Mouse (Mus musculus): Measurements from ENCODE around the gene Slc43a2. TPM values are rescaled to one million over a fixed set of nuclear protein-coding genes. Genes with fewer than 3 reads are reported as not detected.
A peak's percentile ranks its signal among the peaks of the same experiment; 100 is the strongest.

Gene Slc43a2
- polyA plus RNA-seq, 1 experiment = 57.4 TPM

DNA sequence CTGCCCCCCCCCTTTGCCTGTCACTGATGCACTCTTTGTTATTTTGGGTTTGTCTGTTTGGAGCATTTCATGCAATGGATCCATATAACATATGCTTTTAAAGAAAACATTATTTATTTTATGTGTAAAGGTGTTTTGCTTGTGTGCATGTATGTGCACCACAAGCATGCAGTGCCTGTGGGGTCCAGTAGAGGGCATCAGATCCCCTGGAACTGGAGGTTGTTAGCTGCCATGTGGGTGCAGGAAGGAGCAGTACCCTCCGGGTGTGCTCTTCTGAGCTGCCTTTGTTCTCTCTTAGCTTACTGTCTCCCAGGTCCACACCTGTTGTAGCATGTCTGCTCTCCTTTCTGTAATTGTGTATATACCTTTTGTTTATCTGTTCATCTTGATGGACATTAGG lies 26.6 kb downstream of the Slc43a2 start:
- Histone ChIP-seq H3K27me3 (ENCODE audit: control insufficient read depth, insufficient read depth, low read length) (no peaks in the 10 kb centered on the region), H3K27ac (ENCODE audit: insufficient read depth, low read length) (no peak overlapping the region), H3K4me1 (ENCODE audit: control insufficient read depth, insufficient read depth, low read length) (peaks cover 20% of the 10 kb centered on the region), H3K4me3 (replicated peaks; ENCODE audit: insufficient read depth, low read depth, low read length) (no peak overlapping the region)
- 93% methylated on average over 1 of the region's 1 CpGs for WGBS
- DNase-seq = peak in 1 of 2 experiments; percentile 23
- TF ChIP-seq CTCF (IDR thresholded peaks at IDR 0.05; ENCODE audit: borderline replicate concordance, insufficient read depth, low read depth, low read length) (peak; percentile 46; the same call in 1 of the 2 replicates), POLR2A (IDR thresholded peaks at IDR 0.05; ENCODE audit: borderline replicate concordance, insufficient read depth, low read length) (no peak)

DNA sequence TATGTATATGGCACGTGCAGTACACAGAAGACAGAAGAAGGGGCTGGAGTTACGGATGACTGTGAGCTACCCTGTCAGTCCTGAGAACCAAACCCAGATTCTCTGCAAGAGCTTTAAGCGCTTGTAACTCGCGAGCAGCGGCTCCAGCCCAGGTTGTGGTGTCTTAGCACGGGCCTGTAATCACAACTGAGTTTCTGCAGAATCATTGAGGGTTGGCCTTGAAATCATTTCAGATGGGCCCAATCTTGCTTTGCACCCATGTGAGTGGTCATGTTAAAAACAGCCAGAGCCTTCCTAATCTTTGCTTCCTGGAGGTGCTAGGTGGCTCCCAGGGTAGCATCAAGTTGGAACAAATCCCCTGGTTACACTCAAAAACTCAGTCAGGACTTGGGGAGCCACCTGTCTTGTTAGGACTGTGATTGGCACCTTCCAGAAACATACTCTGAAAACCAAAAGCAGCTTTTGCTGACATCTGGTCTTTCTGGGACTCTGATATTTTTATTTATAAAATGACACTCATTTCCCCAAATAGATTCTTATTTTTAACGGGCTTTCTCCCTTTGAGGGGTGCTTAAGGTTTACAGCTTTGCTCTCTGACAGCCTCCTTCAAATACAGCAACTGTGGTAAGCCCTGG lies 28.5 kb downstream of the Slc43a2 start:
- H3K4me1 ChIP-seq (ENCODE audit: control insufficient read depth, insufficient read depth, low read length) = peaks cover 34% of the 10 kb centered on the region
- 83% methylated on average over 8 of the region's 8 CpGs for WGBS
- no peaks in the 10 kb centered on the region for H3K27me3 ChIP-seq (ENCODE audit: control insufficient read depth, insufficient read depth, low read length)
- H3K4me3 ChIP-seq (replicated peaks; ENCODE audit: insufficient read depth, low read depth, low read length) = no peak overlapping the region
- no peak overlapping the region for H3K27ac ChIP-seq (ENCODE audit: insufficient read depth, low read length)
- TF ChIP-seq POLR2A (IDR thresholded peaks at IDR 0.05; ENCODE audit: borderline replicate concordance, insufficient read depth, low read length) (no peak), CTCF (IDR thresholded peaks at IDR 0.05; ENCODE audit: borderline replicate concordance, insufficient read depth, low read depth, low read length) (no peak)
- DNase-seq = peak in 1 of 2 experiments; percentile 8

- no peak for TF ChIP-seq POLR2A (IDR thresholded peaks at IDR 0.05; ENCODE audit: borderline replicate concordance, insufficient read depth, low read length)
- no peak for TF ChIP-seq CTCF (IDR thresholded peaks at IDR 0.05; ENCODE audit: borderline replicate concordance, insufficient read depth, low read depth, low read length)
- Histone ChIP-seq H3K27ac (ENCODE audit: insufficient read depth, low read length) (no peak overlapping the region), H3K4me3 (replicated peaks; ENCODE audit: insufficient read depth, low read depth, low read length) (no peak overlapping the region), H3K27me3 (ENCODE audit: control insufficient read depth, insufficient read depth, low read length) (no peaks in the 10 kb centered on the region), H3K4me1 (ENCODE audit: control insufficient read depth, insufficient read depth, low read length) (peaks cover 40% of the 10 kb centered on the region)
- WGBS = 81% methylated on average over 14 of the region's 14 CpGs
- DNase-seq = peak in 1 of 2 experiments; percentile 11
Observed at GRCm38 (mm10) chr11:75560530-75561409, 29.3 kb downstream of the Slc43a2 start.

DNA sequence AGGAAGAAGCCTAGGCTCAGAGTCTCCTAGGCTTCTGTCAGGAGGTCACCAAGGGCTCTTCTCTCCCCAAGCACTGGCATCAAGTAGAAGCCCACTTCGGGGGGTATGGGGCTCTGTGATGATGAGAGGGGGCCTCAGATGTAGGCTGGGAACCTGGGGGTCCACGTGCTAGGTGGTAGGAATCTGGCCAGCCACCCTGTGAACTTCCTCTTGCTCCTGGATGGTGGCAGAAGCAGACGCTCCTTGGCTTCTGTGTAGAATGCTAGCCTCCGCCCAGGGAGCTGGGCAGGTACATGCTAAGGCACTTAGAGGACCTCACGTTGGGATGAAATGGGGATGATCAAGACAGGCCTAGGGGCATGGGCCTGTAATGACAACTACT lies 29.9 kb downstream of the Slc43a2 start:
- WGBS = 76% methylated on average over 5 of the region's 5 CpGs
- Histone ChIP-seq H3K4me1 (ENCODE audit: control insufficient read depth, insufficient read depth, low read length) (peaks cover 46% of the 10 kb centered on the region), H3K27me3 (ENCODE audit: control insufficient read depth, insufficient read depth, low read length) (no peaks in the 10 kb centered on the region), H3K27ac (ENCODE audit: insufficient read depth, low read length) (no peak overlapping the region), H3K4me3 (replicated peaks; ENCODE audit: insufficient read depth, low read depth, low read length) (no peak overlapping the region)
- no peak for DNase-seq
- no peak for TF ChIP-seq CTCF (IDR thresholded peaks at IDR 0.05; ENCODE audit: borderline replicate concordance, insufficient read depth, low read depth, low read length)
- TF ChIP-seq POLR2A (IDR thresholded peaks at IDR 0.05; ENCODE audit: borderline replicate concordance, insufficient read depth, low read length) = no peak

- WGBS = 9% methylated on average over 8 of the region's 8 CpGs
- TF ChIP-seq POLR2A (IDR thresholded peaks at IDR 0.05; ENCODE audit: borderline replicate concordance, insufficient read depth, low read length) = no peak
- no peak; the same call in 1 of the 2 replicates for TF ChIP-seq CTCF (IDR thresholded peaks at IDR 0.05; ENCODE audit: borderline replicate concordance, insufficient read depth, low read depth, low read length)
- Histone ChIP-seq H3K4me3 (replicated peaks; ENCODE audit: insufficient read depth, low read depth, low read length) (no peak overlapping the region), H3K4me1 (ENCODE audit: control insufficient read depth, insufficient read depth, low read length) (peaks cover 59% of the 10 kb centered on the region), H3K27ac (ENCODE audit: insufficient read depth, low read length) (peak overlapping the region; percentile 19), H3K27me3 (ENCODE audit: control insufficient read depth, insufficient read depth, low read length) (no peaks in the 10 kb centered on the region)
- DNase-seq = peak; percentile 82 to 85
Observed at GRCm38 (mm10) chr11:75562840-75563239, 31.3 kb downstream of the Slc43a2 start.

- H3K27me3 ChIP-seq (ENCODE audit: control insufficient read depth, insufficient read depth, low read length) = no peaks in the 10 kb centered on the region
- TF ChIP-seq CTCF (IDR thresholded peaks at IDR 0.05; ENCODE audit: borderline replicate concordance, insufficient read depth, low read depth, low read length) (no peak), POLR2A (IDR thresholded peaks at IDR 0.05; ENCODE audit: borderline replicate concordance, insufficient read depth, low read length) (no peak)
- peaks cover 68% of the 10 kb centered on the region for H3K4me1 ChIP-seq (ENCODE audit: control insufficient read depth, insufficient read depth, low read length)
- H3K27ac ChIP-seq (ENCODE audit: insufficient read depth, low read length) = peak overlapping the region; percentile 19
- H3K4me3 ChIP-seq (replicated peaks; ENCODE audit: insufficient read depth, low read depth, low read length) = no peak overlapping the region
- WGBS = 31% methylated on average over 18 of the region's 18 CpGs
- DNase-seq = no peak
Observed at GRCm38 (mm10) chr11:75563851-75564548, 32.5 kb downstream of the Slc43a2 start.

DNA sequence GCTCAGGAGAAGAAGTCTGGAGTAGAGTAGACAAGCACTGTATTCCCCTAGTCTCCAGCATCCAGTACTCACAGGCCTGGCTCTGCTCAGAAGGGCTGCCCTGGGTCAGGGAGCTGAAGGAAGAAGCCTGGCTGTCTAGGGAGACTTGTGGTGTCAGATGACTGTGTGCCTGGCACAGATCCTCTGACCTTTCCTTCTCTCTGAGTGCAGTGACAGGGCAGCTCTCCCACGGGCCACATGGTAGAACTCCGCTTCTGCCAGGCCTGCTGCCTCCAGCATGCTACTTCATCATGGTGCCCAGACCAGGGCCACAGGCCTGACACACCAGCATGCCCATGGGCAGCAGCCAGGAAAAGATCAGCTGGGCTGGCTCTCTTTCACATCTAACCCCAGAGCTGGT lies 34.4 kb downstream of the Slc43a2 start:
- DNase-seq = peak; percentile 77 to 88
- TF ChIP-seq CTCF (IDR thresholded peaks at IDR 0.05; ENCODE audit: borderline replicate concordance, insufficient read depth, low read depth, low read length) = no peak
- TF ChIP-seq POLR2A (IDR thresholded peaks at IDR 0.05; ENCODE audit: borderline replicate concordance, insufficient read depth, low read length) = no peak
- H3K4me1 ChIP-seq (ENCODE audit: control insufficient read depth, insufficient read depth, low read length) = peaks cover 80% of the 10 kb centered on the region
- no peak overlapping the region for H3K4me3 ChIP-seq (replicated peaks; ENCODE audit: insufficient read depth, low read depth, low read length)
- WGBS = 0% methylated on average over 2 of the region's 2 CpGs
- H3K27ac ChIP-seq (ENCODE audit: insufficient read depth, low read length) = peak overlapping the region; percentile 90
- H3K27me3 ChIP-seq (ENCODE audit: control insufficient read depth, insufficient read depth, low read length) = no peaks in the 10 kb centered on the region
